Mouse (Mus musculus): ENCODE measurements around the gene Spred3.
A peak's percentile ranks its signal among the peaks of the same experiment; 100 is the strongest.
"Not testable (repeated sequence)": the region's sequence is repeated elsewhere in the genome, so short reads cannot be mapped to it uniquely, and the experiment has no call there.

Gene Spred3

DNA sequence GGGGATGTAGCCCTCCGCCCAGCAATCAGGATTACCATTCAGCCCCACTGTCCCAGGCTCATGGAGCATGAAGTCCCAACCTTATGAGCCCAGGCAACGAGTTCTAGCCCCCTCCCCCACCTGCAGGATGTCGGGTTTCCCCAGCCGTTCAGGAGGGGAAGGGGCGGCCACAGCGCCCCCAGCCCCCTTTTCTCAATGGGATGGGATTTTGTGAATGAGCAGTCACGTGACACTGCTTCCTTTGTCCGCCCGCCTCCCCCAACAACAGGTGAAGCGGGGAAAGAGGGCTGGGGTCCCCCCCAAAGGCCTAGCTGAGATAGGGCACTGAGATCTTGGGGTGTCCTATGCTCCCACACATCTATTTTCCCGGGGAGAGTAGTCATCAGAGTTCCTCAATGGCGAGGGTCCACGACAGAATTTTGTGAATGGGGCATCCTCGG, 1.4 kb downstream of the Spred3 start:
- DNase-seq: no peak

DNA sequence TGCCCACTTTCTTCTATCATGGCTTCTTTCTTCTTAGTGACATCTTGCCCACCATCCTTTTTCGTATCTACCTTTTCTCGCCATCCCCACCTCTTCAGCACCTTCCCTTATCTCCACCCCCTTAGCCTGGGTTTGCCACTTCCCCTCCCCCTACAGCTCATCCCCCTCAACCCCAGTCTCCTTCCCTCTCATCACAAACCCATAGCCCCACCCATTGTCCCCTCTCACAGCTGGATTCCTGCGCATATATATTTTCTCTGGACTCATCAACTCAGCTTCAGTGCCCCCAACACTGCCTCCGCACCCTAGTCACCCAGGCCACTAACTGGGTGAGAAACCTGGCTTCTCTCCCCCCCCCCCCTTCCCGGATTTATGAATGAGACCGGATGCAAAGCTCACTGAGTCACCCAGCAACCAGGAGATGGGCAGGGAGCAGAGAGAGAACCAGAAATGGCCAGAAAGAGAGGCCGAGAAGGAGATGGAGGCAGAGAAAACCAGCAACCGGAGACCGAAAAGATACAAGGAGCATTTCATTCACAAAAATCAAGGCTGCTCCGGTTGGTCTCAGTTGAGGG, 2.0 kb downstream of the Spred3 start:
- DNase-seq: no peak

DNA sequence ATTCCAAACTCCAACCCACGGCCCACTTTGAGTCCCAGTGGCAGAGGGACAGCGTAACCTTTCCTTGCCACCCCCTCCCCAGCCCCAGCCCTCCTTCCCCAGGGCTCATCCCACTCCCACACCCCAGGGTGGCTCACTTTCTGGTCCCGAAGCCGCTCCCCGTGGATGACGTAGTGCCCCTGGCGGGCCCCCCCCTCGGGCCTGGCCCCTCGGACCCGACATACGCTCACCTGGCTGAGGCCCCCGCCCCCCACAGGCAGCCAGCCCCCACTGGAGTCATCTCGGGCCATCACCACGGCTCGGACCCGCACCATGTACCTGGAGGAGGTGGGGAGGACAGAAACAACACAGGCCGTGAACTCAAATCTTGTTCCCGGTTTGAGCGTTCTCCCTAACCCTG, 2.6 kb downstream of the Spred3 start:
- DNase-seq: no peak

DNA sequence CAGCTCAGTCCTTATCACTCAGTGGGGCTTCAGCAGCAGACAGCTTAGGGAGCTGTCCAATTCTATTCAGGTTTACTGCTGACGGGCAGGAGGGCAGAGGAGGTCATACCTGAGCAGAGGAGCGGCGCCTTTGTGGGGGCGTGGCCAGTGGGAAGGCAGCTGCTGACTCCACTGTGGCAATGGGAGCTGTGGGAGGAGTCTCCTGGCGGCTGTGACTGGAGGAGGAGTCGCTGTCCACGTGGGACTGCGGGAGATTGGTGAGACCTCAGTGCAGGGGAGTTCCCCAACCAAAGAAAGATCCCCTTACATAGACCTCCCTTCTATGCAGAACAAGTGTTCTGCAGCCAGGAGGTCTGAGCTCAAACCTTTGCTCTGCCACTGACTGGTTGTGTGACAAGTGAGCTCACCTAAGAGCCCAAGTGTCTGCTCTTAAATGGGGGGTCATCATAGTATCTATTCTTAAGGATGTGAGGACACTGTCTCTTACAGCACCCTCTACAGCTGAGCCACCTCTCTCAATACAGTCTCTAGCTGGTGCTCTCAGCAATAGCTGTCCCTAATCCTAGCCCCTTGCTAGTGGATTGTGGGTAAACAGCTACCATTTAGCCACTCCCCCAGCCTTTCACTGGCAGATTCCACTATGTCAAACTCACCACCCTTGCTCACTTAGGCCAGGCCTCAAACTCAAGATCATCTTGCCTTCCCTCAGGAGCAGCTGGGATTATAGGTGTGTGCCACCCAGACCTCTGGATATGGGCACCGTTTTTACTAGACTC, 7.3 kb downstream of the Spred3 start:
- DNase-seq: peak; percentile 84

DNA sequence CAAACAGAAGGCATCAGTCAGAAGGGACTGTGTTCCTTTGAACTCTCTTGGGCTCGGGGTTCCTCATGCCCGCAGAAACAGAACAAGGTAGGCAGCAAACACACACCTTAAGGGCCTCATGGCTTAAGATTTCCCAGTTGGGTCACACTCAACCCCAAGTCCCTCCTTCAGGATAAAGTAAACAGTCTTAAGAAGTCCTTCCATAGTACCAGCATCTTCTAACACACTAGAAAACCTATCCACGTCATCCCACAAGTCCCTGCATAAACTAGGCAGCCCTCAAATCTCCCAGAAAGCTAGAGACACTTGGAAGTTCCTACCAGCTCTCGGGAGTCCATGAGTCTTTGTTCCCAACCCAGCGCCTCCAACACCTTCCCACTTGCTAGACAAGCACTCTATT, 7.9 kb downstream of the Spred3 start:
- DNase-seq: no peak

DNA sequence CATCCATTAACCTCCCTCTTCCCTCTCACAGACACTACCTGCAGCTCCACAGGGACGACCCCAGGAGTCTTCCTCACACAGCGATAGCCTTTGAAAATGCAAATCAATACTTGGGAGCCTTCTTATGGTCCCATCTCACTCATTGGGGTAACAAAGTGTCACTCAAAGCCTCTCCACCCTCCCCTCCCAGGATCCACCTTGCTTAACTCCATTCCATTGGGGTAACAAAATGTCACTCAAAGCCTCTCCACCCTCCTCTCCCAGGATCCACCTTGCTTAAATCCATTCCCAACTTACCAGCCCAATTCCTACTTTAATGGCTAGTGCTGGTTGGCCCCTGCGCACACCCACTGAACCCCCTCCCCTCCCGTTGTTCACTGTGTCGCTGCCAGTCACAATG, 11.9 kb downstream of the Spred3 start:
- no peak for DNase-seq

DNA sequence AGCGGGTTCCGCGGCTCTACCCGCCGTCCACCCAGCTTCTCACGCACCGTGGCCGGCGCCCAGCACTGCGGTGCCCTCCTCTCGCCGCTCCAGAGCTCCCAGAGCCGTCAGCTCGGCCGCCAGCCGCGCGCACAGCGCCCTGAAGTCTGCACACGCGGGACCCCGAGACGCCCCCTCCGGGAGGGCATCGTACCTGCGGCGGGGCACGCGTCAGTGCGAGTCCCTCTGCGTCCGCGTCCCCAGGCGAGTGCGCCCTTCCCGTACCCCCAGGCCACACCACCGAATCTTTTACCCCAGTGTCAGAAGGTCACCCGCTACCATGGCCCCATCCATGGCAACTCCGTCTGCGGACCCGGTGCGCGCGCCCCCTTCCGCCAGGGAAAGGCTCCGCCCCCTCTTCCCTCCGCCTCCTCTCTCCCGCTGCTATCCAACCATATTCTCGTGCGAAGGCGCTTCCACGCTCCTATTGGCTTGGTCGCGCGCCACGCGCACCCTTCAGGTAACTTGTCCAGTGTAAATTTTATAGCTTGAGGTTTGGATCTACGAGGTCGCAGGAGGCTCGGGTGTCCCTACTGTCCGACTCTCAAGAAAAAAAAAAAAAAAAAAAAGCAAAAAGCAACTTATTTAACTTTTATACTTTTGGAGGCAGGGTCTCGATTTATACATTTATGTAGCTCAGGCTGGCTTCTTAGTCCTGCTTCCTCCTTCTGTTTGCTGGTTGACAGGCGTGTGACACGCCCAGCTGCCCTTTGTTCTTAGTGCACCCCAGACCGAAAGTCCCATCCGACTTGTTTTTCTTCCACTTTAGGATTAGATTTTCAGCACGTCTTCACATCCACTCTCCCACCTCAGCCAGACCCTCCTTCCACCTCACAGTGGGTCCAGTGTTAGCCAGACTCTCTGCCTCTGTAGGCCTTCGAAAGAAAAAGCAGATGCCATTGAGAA, 14.1 kb downstream of the Spred3 start, which contains the start of gene Fam98c:
Gene Fam98c, minus strand, starts transcription at position 397 of the 945 bp plus-strand sequence.
- DNase-seq: peak; percentile 92

DNA sequence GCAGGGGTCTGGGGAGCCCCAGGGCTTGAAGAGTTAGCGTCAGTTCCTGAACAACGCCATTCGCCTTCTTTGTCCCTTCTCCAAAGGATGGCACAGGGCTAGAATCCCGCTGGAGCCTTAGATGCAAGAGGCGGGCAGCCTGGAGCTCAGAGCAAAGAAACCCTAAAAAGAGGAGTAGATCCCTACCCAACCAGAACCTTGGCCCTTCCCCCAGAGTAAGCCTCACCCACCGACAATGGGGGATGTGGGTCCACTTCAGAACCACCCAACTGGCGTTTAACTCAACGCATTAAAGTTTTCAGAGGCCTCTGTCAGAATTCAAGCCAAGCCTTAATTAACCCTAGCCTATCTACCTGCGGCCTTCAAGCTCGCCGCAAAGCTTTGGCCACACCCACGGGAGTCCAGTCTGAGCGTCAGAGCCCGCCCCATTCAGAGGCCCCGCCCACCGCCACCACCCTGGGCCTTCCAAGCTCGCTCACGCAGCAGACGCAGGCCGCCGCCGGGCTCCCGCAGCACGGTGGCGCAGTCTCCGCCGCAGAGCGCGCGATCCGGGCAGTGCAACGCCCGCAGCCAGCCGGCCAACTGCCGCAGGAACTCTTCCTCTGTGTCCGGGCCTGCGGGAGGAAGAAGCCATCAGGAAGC, 14.9 kb downstream of the Spred3 start:
- peak; percentile 94 for DNase-seq

DNA sequence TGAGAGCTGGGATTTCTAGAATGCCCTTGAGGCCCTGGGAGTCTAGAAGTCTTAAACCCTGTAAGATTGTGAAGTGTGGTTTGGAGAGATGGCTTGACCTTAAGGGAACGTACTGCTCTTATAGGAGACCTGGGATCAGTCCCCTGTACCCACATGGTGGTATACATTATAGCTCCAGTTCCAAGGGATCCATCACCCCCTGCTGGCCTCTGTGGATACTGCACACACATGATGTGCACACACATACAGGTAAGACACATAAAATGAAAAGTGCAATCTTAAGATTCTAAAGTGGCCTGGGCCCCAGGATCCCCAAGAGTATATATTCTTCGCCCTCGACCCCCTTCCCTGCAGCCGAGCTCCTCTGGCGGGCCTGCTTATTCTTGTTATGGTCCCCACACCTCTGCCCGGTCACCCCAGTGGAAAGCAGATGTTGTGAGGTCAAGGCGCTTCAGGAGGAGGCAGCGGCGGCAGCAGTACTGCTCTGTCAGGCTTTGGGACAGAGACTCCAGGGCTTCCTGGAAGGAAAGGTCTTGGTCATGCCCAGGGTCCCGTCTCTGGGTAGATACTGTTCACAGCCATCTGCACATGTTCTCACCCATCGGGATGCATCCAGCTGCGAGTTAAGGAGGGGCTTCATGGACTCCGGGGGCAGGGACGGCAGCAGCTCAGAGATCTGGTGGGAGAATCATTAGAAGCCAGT, 16.0 kb downstream of the Spred3 start:
- no peak for DNase-seq

DNA sequence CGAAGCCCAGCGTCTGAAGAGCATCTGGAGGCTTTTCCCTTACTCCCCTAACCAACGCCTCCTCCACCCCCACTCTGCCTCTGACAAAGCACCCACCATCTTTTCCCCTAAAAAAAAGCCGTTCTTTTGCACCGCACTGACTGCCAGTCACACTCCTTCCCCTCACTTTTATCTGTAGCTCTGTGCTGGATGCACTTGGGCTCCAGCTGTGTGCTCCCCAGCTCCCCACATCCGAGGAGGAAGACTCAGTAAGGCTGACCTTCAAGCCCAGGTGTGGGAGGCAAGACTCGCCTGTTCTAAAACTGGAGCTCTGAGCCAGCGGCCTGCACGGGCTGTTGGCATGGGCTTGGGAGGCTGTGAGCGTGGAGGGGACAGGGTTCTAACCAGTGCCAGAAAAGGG, 18.7 kb downstream of the Spred3 start:
- no peak for DNase-seq

DNA sequence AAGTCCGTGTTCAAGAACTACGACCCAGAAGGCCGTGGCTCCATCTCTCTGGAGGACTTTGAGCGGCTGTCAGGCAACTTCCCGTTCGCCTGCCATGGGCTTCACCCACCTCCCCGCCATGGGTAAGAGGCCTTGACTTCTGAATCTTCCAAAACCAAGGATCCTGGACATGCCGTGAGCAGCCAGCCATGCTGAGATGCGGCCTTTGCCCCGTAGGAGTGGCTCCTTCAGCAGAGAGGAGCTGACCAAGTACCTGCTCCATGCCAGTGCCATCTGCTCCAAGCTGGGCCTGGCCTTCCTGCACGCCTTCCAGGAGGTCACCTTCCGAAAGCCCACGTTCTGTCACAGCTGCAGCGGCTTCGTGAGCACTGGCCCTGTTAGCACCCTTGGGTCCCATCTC, 21.4 kb downstream of the Spred3 start:
- DNase-seq: peak; percentile 30

DNA sequence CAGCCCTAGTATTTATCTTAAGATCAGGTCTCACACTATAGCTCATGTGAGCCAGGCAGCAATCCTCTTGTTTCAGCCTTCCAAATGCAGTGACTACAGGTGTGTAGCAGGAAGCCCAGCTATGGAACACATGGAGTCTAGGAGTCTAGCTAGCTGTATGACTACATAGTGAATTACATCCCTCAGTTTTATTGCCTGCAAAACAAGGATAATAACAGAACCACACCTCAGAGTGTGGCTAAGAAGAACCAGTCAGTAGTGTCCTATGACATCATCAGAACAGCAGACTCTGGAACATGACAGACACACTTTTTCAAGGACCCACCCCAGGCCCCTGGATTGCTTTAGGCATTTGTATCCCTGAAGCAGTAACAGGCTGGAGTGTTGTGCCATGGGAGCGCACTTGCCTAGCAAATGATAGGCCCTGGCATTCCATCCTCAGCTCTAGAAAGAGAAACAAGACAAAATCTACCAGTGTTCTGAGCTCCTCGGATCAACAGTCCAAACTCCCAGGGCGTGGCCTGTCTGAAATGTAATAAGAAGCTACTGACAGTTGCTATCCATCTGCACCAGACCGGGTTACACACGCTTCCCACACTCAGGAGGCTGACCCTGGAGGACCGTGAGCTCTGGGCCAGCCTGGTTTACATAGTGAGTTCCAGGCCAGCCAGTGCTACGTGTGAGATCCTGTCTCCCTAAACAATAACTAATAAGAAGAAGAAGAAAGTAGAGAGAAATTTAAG, 23.4 kb downstream of the Spred3 start:
- no peak for DNase-seq

DNA sequence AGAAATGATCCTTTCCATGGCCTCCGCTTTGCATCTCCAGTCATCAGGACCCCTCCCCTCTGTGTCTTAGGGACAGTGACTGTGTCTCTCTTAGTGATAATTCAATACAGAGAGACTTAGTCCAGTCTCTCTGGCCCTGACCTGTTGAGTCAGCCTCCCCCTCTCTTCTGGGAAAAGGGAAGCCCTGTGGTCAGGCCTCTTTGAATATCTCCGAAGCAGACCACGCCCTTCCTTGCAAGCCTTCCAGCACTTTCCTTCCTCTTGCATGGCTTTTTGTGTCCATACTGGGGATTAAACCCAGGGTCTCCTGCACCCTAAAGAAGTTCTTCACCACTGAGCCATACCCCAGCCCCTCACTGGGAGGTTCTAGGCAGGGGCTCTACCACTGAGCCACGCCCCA, 26.2 kb downstream of the Spred3 start:
- no peak for DNase-seq

DNA sequence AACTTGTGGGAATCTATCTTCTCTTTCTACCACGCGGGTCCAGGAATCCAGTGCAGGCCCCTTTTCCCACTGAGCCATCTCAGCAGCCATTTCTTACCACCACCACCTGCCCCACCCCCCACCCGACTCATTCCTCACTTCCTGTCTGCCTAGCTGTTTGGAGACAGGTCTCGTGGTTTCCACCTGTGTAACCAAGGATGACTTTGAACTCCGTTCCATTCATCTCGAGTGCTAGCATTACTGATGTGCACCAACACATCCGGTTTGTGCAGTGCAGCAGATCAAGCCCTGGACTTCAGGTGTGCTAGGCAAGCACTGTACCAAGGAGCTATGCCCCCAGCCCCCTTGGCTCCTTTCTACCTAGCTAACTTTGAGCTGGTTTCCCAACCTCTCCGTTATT, 28.8 kb downstream of the Spred3 start:
- no peak for DNase-seq

DNA sequence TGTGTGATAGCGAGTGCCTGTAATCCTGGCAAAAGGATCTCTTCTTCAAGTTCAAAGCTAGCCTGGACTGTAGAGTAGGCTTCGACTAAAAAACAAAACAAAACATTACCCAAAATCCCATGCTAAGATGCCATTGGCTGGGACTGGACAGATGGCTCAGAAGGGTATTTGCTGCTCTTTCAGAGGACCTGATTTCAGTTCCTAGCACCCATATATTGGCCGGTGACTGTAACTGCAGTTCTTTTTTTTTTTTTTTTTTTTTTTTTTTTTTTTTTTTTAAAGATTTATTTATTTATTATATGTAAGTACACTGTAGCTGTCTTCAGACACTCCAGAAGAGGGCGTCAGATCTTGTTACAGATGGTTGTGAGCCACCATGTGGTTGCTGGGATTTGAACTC, 31.0 kb downstream of the Spred3 start:
- DNase-seq: not testable (repeated sequence)

DNA sequence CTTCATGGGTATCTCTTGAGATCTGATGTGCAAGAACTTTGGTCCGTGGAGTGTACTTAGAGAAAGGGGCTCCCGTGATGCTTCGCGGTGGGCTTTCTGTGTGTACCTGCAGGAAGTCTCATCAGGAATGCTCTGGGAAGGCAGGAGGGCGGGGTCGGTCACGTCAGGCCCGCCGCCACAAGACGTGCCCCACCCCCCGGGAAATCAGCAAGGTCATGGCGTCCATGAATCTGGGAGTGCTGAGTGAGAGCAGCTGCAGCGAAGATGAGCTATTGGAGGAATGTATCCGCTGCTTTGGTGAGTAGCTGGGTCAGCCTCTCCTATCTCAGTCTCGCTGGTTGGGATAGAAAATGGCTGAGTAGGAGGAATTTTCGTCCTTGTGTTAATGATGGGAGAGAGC, 32.8 kb downstream of the Spred3 start:
- DNase-seq: no peak

DNA sequence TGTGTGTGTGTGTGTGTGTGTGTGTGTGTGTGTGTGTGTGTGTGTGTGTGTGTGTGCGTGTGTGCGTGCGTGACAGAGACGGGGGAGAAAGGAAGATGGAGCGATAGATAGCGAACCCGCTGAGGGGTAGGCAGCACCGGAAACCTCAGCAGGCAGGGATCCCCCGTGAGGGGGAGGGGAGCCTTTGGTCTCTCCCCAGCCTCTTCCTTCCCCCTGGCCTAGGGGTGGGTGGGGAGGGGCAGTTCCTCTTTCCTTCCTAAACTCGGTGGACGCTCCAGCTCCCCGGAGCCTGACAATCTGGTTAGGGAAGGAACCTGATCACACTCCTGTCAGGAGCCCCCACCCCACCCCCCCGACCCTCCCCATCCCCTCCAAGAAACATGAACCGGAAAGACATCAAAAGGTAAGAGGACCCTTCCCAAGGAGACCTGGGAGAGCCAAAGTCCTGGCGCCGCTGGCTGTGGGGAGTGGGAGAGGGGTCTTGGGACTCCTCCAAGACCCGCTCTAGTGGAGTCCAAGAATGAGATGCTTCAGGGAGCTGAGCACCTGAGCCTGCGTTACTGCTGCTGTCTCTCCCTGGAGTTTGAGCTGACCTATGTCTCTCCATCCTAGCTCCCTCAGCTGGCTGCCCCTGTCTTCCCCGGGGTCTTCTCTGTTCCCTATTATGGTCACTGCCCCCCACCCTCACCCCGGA, 35.4 kb downstream of the Spred3 start, which contains the start of gene Rasgrp4:
Gene Rasgrp4, plus strand, starts transcription at position 159 of the 694 bp plus-strand sequence.
- DNase-seq: peak; percentile 44

DNA sequence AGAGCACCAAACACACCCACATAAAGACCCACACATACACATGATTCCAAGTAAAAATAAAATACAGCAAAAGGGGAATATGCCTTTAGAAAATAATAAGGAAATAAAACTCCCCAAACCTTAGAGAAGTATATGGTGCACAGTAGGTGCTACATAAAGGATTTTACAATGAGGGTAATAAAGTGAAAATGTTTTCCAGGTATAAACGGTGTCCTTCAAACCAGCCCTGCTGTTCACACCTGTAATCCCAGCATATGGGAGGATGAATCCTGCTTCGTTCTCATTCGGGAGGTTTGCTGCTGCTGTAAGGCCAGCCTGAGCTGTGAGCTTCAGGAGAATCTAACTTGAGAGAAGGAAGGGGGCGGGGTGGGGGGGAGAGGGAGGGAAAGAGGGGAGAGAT, 36.0 kb downstream of the Spred3 start:
- no peak for DNase-seq

DNA sequence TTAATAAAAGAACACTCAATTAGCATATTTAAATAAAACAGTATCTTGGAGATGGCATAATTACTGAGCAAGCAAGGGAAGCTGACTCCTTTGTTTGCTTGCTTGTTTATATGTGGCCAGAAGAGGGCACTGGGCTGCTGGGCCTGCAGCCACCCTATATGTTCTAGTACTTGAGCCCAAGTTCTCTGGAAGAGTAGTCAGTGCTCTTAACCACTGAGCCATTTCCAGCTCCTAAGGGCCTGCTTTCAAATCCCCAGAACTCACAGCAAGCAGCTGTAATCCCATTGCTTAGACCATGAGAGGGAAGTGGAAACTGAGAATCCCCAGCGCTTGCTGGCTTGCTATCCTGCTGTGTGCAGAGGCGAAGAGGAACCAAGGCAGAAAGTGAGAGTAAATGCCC, 41.5 kb downstream of the Spred3 start:
- DNase-seq: peak; percentile 22

DNA sequence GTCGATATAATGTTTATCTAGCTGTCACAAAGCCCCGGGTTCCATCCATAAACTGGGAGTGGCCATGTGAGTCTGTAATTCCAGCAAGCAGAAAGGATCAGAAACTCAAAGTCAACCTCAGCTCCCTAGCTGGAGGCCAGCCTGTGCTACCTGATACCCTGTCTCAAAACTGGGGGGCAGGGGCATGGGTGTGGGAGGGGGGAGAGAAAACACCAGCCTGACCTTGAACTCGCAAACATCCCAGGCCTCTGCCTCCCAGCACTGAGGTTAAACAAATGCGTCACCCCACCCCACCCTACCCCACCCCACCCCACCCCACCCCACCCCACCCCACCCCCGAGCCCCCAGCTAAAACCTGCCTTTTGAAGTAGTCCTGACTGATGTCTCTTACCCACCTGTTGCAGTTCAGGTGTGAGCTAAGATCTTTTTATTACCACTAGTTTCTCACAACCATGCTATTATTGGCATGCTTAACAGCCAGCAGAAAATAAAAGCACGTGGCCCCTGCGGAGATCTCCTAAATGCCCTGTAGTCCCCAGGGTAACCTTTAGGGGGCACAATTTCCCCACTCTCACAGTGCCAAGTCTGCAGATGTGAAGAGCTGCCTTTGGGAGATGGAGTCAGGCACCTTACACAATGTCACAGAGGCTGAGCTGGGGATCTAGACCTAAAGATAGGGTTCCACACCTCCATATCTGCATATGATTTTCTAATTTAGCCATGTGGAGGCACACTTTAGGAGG, 43.9 kb downstream of the Spred3 start:
- peak; percentile 64 for DNase-seq
